Mouse (Mus musculus) central nervous system, embryonic 14 days (tissue): ENCODE results near the gene Olfr732. TPM values are rescaled to one million over a fixed set of nuclear protein-coding genes. Genes with fewer than 3 reads are reported as not detected.

Source experiments
- polyA plus RNA-seq: library from polyadenylated mRNA; depleted of rRNA; stranded (reverse); fragments of >200 nt; gene quantifications from 2 replicates; pipeline ENCODE4 v1.2.3, GENCODE M21; 2012; rRNA removed

The Olfr732 gene
- polyA plus RNA-seq: not detected in 2 replicates

GRCm38 (mm10) chr14:50284106-50284505 lies at the start of gene Olfr732:
TSS of gene Olfr732 (minus strand) at chr14:50284206.

GRCm38 (mm10) chr14:50326661-50327060 lies 42.7 kb upstream of the Olfr732 start, which contains the start of gene Olfr734:
TSS of gene Olfr734 (minus strand) at chr14:50326761.

GRCm38 (mm10) chr14:50301422-50301821 lies 17.4 kb upstream of the Olfr732 start, which contains the start of gene Olfr733:
TSS of gene Olfr733 (minus strand) at chr14:50301522.

GRCm38 (mm10) chr14:50241766-50242165 lies 42.2 kb downstream of the Olfr732 start, which contains the start of gene Olfr731:
TSS of gene Olfr731 (minus strand) at chr14:50241866.

Other genes starting within 250 kb of the Olfr732 start
- not detected in 2 replicates for gene Olfr725, start 243.8 kb downstream of the Olfr732 start, polyA plus RNA-seq
- gene Olfr726, start 193.3 kb downstream of the Olfr732 start, polyA plus RNA-seq: not detected in 2 replicates
- gene Olfr727, start 161.0 kb downstream of the Olfr732 start, polyA plus RNA-seq: not detected in 2 replicates
- not detected in 2 replicates for gene Olfr728, start 141.5 kb downstream of the Olfr732 start, polyA plus RNA-seq
- gene Olfr729, start 131.3 kb downstream of the Olfr732 start, polyA plus RNA-seq: not detected in 2 replicates
- gene Olfr730, start 96.0 kb downstream of the Olfr732 start, polyA plus RNA-seq: not detected in 2 replicates
- not detected in 2 replicates for gene Olfr731, start 42.3 kb downstream of the Olfr732 start, polyA plus RNA-seq
- gene Olfr733, start 17.3 kb upstream of the Olfr732 start, polyA plus RNA-seq: not detected in 2 replicates
- not detected in 2 replicates for gene Olfr734, start 42.6 kb upstream of the Olfr732 start, polyA plus RNA-seq
- gene Olfr735, start 64.7 kb upstream of the Olfr732 start, polyA plus RNA-seq: not detected in 2 replicates
- gene Tlr11, start 73.7 kb upstream of the Olfr732 start, polyA plus RNA-seq: not detected in 2 replicates
- not detected in 2 replicates for gene Olfr736, start 97.0 kb upstream of the Olfr732 start, polyA plus RNA-seq
- gene Olfr738, start 123.4 kb upstream of the Olfr732 start, polyA plus RNA-seq: not detected in 2 replicates
- gene Olfr739, start 134.4 kb upstream of the Olfr732 start, polyA plus RNA-seq: not detected in 2 replicates
- not detected in 2 replicates for gene Olfr740, start 161.3 kb upstream of the Olfr732 start, polyA plus RNA-seq
- not detected in 2 replicates for gene Olfr741, start 188.5 kb upstream of the Olfr732 start, polyA plus RNA-seq
- not detected in 2 replicates for gene Olfr742, start 219.4 kb upstream of the Olfr732 start, polyA plus RNA-seq
- gene Olfr743, start 237.6 kb upstream of the Olfr732 start, polyA plus RNA-seq: not detected in 2 replicates